Mouse (Mus musculus): ENCODE measurements around the gene Hcar2. TPM values are rescaled to one million over a fixed set of nuclear protein-coding genes. Genes with fewer than 3 reads are reported as not detected.

Gene Hcar2
- total RNA-seq, 2 experiments from 2014 or later = 0.28 to 0.32 TPM

GRCm38 (mm10) chr5:123862374-123863350 is 2.6 kb downstream of the Hcar2 start:
- DNase-seq = no peak

GRCm38 (mm10) chr5:123858798-123859197 is 6.5 kb downstream of the Hcar2 start:
- no peak for DNase-seq

- no peak for DNase-seq
These were observed 10.8 kb downstream of the Hcar2 start for GRCm38 (mm10) chr5:123854511-123854910.

- no peak for DNase-seq
These were observed 11.3 kb downstream of the Hcar2 start for GRCm38 (mm10) chr5:123853877-123854504.

GRCm38 (mm10) chr5:123851398-123851797 is 13.9 kb downstream of the Hcar2 start:
- DNase-seq = no peak

GRCm38 (mm10) chr5:123844316-123844715 is 21.0 kb downstream of the Hcar2 start:
- DNase-seq = no peak

GRCm38 (mm10) chr5:123843816-123844215 is 21.5 kb downstream of the Hcar2 start:
- no peak for DNase-seq

GRCm38 (mm10) chr5:123842935-123843282 is 22.4 kb downstream of the Hcar2 start:
- no peak for DNase-seq

- no peak for DNase-seq
These were observed 22.9 kb downstream of the Hcar2 start for GRCm38 (mm10) chr5:123842221-123842934.

- no peak for DNase-seq
These were observed 27.9 kb downstream of the Hcar2 start for GRCm38 (mm10) chr5:123837371-123837770.

- DNase-seq = no peak
These were observed 30.5 kb downstream of the Hcar2 start for GRCm38 (mm10) chr5:123834836-123835235.

- DNase-seq = no peak
These were observed 33.0 kb downstream of the Hcar2 start for GRCm38 (mm10) chr5:123832309-123832708.

GRCm38 (mm10) chr5:123827659-123828091 is 37.6 kb downstream of the Hcar2 start:
- peak; percentile 32 for DNase-seq

GRCm38 (mm10) chr5:123822706-123823105 is 42.6 kb downstream of the Hcar2 start:
- no peak for DNase-seq

GRCm38 (mm10) chr5:123821264-123821571 is 44.1 kb downstream of the Hcar2 start:
- DNase-seq = no peak

- DNase-seq = no peak
These were observed 44.6 kb downstream of the Hcar2 start for GRCm38 (mm10) chr5:123820501-123821263.

- no peak for DNase-seq
These were observed 46.2 kb downstream of the Hcar2 start for GRCm38 (mm10) chr5:123818941-123819577.

- no peak for DNase-seq
These were observed 48.4 kb downstream of the Hcar2 start for GRCm38 (mm10) chr5:123816891-123817290.

All from gastrocnemius, postnatal 10 days (tissue).